Mouse (Mus musculus) liver, embryonic 13.5 days (tissue): ENCODE results near the gene Lamtor1. TPM values are rescaled to one million over a fixed set of nuclear protein-coding genes. Genes with fewer than 3 reads are reported as not detected.

Experiments
- ATAC-seq: fragments of 200-750 bp; cut with Nextera tagmentation; 2 replicates; pipeline ENCODE4 v1.8.0; 2017; ENCODE audit warnings: low read depth, mild to moderate bottlenecking, moderate number of reproducible peaks, moderate library complexity
- DNase-seq: peaks from one replicate; pipeline ENCODE4 v3.0.0; 2022
- H3K27ac ChIP-seq: fragments of 300-500 bp; sonication (generic); 2 replicates; pipeline ENCODE4 v1.5.1; 2015; ENCODE audit warnings: moderate library complexity, mild to moderate bottlenecking, inconsistent platforms
- H3K27me3 ChIP-seq: fragments of 300-500 bp; sonication (generic); 2 replicates; pipeline ENCODE4 v1.6.1; 2015; ENCODE audit warnings: mild to moderate bottlenecking, inconsistent platforms
- H3K36me3 ChIP-seq: fragments of 300-500 bp; sonication (generic); 2 replicates; pipeline ENCODE4 v1.6.1; 2015; ENCODE audit warnings: mild to moderate bottlenecking, inconsistent platforms
- H3K4me1 ChIP-seq: fragments of 300-500 bp; sonication (generic); replicated peaks from 2 replicates; pipeline ENCODE4 v1.6.1; 2015; ENCODE audit warnings: inconsistent platforms
- H3K4me2 ChIP-seq: fragments of 300-500 bp; sonication (generic); 2 replicates; pipeline ENCODE4 v1.6.1; 2015; ENCODE audit warnings: inconsistent platforms, mild to moderate bottlenecking, moderate library complexity
- H3K4me3 ChIP-seq: fragments of 300-500 bp; sonication (generic); replicated peaks from 2 replicates; pipeline ENCODE4 v1.5.1; 2015; ENCODE audit warnings: mild to moderate bottlenecking, inconsistent platforms
- H3K9ac ChIP-seq: fragments of 300-500 bp; sonication (generic); 2 replicates; pipeline ENCODE4 v1.6.1; 2015; ENCODE audit warnings: mild to moderate bottlenecking, inconsistent platforms
- H3K9me3 ChIP-seq: fragments of 300-500 bp; sonication (generic); replicated peaks from 2 replicates; pipeline ENCODE4 v1.6.1; 2016; ENCODE audit warnings: inconsistent platforms
- WGBS: fragments of 180-500 bp; shearing (Covaris S2); methylation state at CpG from one replicate; pipeline ENCODE4 v1.1.7; 2015; ENCODE audit not compliant: insufficient replicate concordance; 5-methylcytosine and 5-hydroxymethylcytosine counted together
- polyA plus RNA-seq: library from polyadenylated mRNA; unstranded; fragments of >200 nt; fragmentation: Nextera tagmentation; extraction: Ambion mirVana; gene quantifications from 2 replicates; pipeline ENCODE4 v1.2.1, GENCODE M21; 2015

Lamtor1 gene
- polyA plus RNA-seq = 75.2 and 76.5 TPM in 2 replicates

- Histone ChIP-seq H3K9ac (peak within 1 kb of the TSS; percentile 91), H3K9me3 (no peaks in the 10 kb centered on the region), H3K4me2 (peak within 1 kb of the TSS; percentile 84), H3K27ac (peak within 1 kb of the TSS; percentile 94), H3K4me1 (peaks cover 44% of the 10 kb centered on the region), H3K27me3 (no peaks in the 10 kb centered on the region), H3K36me3 (peaks cover 34% of the 10 kb centered on the region), H3K4me3 (peak within 1 kb of the TSS; percentile 83)
- DNase-seq (peak; percentile 99), ATAC-seq (peak; percentile 95)
- WGBS = under 1% methylated on average over 61 of the region's 61 CpGs
Measured at GRCm38 (mm10) chr7:101905561-101906286, at the start of gene Lamtor1. Gene Lamtor1, plus strand, starts transcription at chr7:101905904.

- Histone ChIP-seq H3K4me3 (no peak within 1 kb of the TSS), H3K4me2 (no peak within 1 kb of the TSS), H3K4me1 (no peaks in the 10 kb centered on the region), H3K9me3 (no peaks in the 10 kb centered on the region), H3K9ac (no peak within 1 kb of the TSS), H3K36me3 (no peaks in the 10 kb centered on the region), H3K27me3 (no peaks in the 10 kb centered on the region), H3K27ac (no peak within 1 kb of the TSS)
- WGBS = 71% methylated on average over 4 of the region's 4 CpGs
- DNase-seq (no peak), ATAC-seq (no peak)
Measured at GRCm38 (mm10) chr7:101857094-101857493, 48.6 kb upstream of the Lamtor1 start, which contains the start of gene Folr2. Gene Folr2, minus strand, starts transcription at chr7:101857194.

GRCm38 (mm10) chr7:101858362-101858761 lies 47.3 kb upstream of the Lamtor1 start:
- Histone ChIP-seq H3K9me3 (no peaks in the 10 kb centered on the region), H3K9ac (no peak overlapping the region), H3K4me2 (no peak overlapping the region), H3K27me3 (no peaks in the 10 kb centered on the region), H3K4me1 (no peaks in the 10 kb centered on the region), H3K4me3 (no peak overlapping the region), H3K36me3 (no peaks in the 10 kb centered on the region), H3K27ac (no peak overlapping the region)
- 55% methylated on average over 9 of the region's 9 CpGs for WGBS
- no peak for DNase-seq
- ATAC-seq = no peak

- Histone ChIP-seq H3K4me3 (no peak overlapping the region), H3K4me1 (no peaks in the 10 kb centered on the region), H3K9me3 (no peaks in the 10 kb centered on the region), H3K9ac (no peak overlapping the region), H3K27me3 (no peaks in the 10 kb centered on the region), H3K36me3 (no peaks in the 10 kb centered on the region), H3K27ac (no peak overlapping the region), H3K4me2 (no peak overlapping the region)
- DNase-seq = no peak
- no peak for ATAC-seq
Measured at GRCm38 (mm10) chr7:101860978-101861377, 44.7 kb upstream of the Lamtor1 start.

- Histone ChIP-seq H3K4me2 (no peak overlapping the region), H3K27ac (no peak overlapping the region), H3K9ac (no peak overlapping the region), H3K4me1 (no peaks in the 10 kb centered on the region), H3K9me3 (no peaks in the 10 kb centered on the region), H3K36me3 (no peaks in the 10 kb centered on the region), H3K4me3 (no peak overlapping the region), H3K27me3 (no peaks in the 10 kb centered on the region)
- DNase-seq = no peak
- WGBS = 57% methylated on average over 3 of the region's 3 CpGs
- ATAC-seq = no peak
Measured at GRCm38 (mm10) chr7:101862291-101862690, 43.4 kb upstream of the Lamtor1 start.

- ATAC-seq = no peak
- 38% methylated on average over 3 of the region's 3 CpGs for WGBS
- no peaks in the 10 kb centered on the region for H3K9me3 ChIP-seq
Measured at GRCm38 (mm10) chr7:101863415-101863814, 42.3 kb upstream of the Lamtor1 start, which contains the start of gene Anapc15. Gene Anapc15, plus strand, starts transcription at chr7:101863715.

GRCm38 (mm10) chr7:101866491-101867265 lies 39.0 kb upstream of the Lamtor1 start:
- H3K27me3 ChIP-seq = no peaks in the 10 kb centered on the region
- WGBS = 67% methylated on average over 11 of the region's 11 CpGs
- no peak for ATAC-seq
- peaks cover 4% of the 10 kb centered on the region; the same call in 1 of the 2 replicates for H3K4me1 ChIP-seq
- no peak overlapping the region for H3K4me2 ChIP-seq
- H3K9ac ChIP-seq = no peak overlapping the region
- DNase-seq = no peak
- H3K36me3 ChIP-seq = no peaks in the 10 kb centered on the region
- H3K9me3 ChIP-seq = no peaks in the 10 kb centered on the region
- no peak overlapping the region for H3K27ac ChIP-seq
- H3K4me3 ChIP-seq = no peak overlapping the region

More at GRCm38 (mm10) chr7:101863415-101863814, 42.3 kb upstream of the Lamtor1 start, which contains the start of gene Anapc15:
- no peak within 1 kb of the TSS for H3K9ac ChIP-seq
- no peaks in the 10 kb centered on the region for H3K4me1 ChIP-seq
- H3K27ac ChIP-seq = no peak within 1 kb of the TSS
- no peak within 1 kb of the TSS for H3K4me3 ChIP-seq
- H3K36me3 ChIP-seq = no peaks in the 10 kb centered on the region
- no peak within 1 kb of the TSS for H3K4me2 ChIP-seq
- no peaks in the 10 kb centered on the region for H3K27me3 ChIP-seq
- DNase-seq = no peak

- ATAC-seq (no peak), DNase-seq (no peak)
- Histone ChIP-seq H3K27ac (no peak overlapping the region), H3K36me3 (no peaks in the 10 kb centered on the region), H3K4me1 (peaks cover 4% of the 10 kb centered on the region; the same call in 1 of the 2 replicates), H3K27me3 (no peaks in the 10 kb centered on the region), H3K4me2 (no peak overlapping the region), H3K4me3 (no peak overlapping the region), H3K9me3 (no peaks in the 10 kb centered on the region), H3K9ac (no peak overlapping the region)
- WGBS = 81% methylated on average over 4 of the region's 4 CpGs
Measured at GRCm38 (mm10) chr7:101867482-101867881, 38.2 kb upstream of the Lamtor1 start.

- no peak for ATAC-seq
- no peak for DNase-seq
- no peak overlapping the region for H3K4me3 ChIP-seq
Measured at GRCm38 (mm10) chr7:101868241-101869162, 37.2 kb upstream of the Lamtor1 start.

GRCm38 (mm10) chr7:101869163-101869500 lies 36.6 kb upstream of the Lamtor1 start:
- no peaks in the 10 kb centered on the region for H3K36me3 ChIP-seq
- no peaks in the 10 kb centered on the region for H3K9me3 ChIP-seq
- peaks cover 4% of the 10 kb centered on the region; the same call in 1 of the 2 replicates for H3K4me1 ChIP-seq
- whole genome bisulfite sequencing = 68% methylated on average over 7 of the region's 7 CpGs
- no peak overlapping the region for H3K9ac ChIP-seq
- H3K4me3 ChIP-seq = no peak overlapping the region
- DNase-seq = no peak
- no peak overlapping the region for H3K4me2 ChIP-seq
- no peak overlapping the region for H3K27ac ChIP-seq
- no peaks in the 10 kb centered on the region for H3K27me3 ChIP-seq
- ATAC-seq = no peak

More at GRCm38 (mm10) chr7:101868241-101869162, 37.2 kb upstream of the Lamtor1 start:
- WGBS = 69% methylated on average over 13 of the region's 13 CpGs
- Histone ChIP-seq H3K9ac (no peak overlapping the region), H3K27ac (no peak overlapping the region), H3K27me3 (no peaks in the 10 kb centered on the region), H3K36me3 (no peaks in the 10 kb centered on the region), H3K4me1 (peaks cover 4% of the 10 kb centered on the region; the same call in 1 of the 2 replicates), H3K9me3 (no peaks in the 10 kb centered on the region), H3K4me2 (no peak overlapping the region)

GRCm38 (mm10) chr7:101870629-101871028 lies 35.1 kb upstream of the Lamtor1 start, which contains the start of gene Folr1:
Gene Folr1, minus strand, starts transcription at chr7:101870788.
- 54% methylated on average over 2 of the region's 2 CpGs for WGBS
- Histone ChIP-seq H3K4me2 (no peak within 1 kb of the TSS), H3K9me3 (no peaks in the 10 kb centered on the region), H3K36me3 (no peaks in the 10 kb centered on the region), H3K27me3 (no peaks in the 10 kb centered on the region), H3K4me3 (no peak within 1 kb of the TSS), H3K9ac (no peak within 1 kb of the TSS), H3K27ac (no peak within 1 kb of the TSS), H3K4me1 (peaks cover 4% of the 10 kb centered on the region; the same call in 1 of the 2 replicates)
- DNase-seq (no peak), ATAC-seq (no peak)
